Comparison of ENCODE assay signal across 10 mouse cellular contexts in the genomic region with DNA sequence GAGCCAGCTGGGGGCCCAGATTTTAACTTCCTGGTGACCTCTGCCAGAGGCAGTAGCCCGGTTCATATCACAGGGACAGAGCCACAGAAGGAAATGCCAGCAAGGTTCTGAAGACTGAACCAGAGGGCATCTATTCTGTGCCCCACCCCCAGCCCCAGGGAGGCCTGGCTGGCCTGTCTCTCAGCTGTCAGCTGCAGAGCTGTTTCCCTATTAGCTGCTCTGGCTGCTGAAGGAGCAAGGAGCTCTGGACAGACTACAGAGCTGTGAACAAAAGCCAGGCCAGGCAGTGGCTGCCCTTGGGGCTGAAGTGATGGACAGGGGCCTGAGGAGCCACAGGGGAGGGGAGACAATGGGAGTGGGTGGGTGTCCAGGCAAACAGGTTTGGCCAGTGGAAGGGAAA. TPM values are rescaled to one million over a fixed set of nuclear protein-coding genes. Genes with fewer than 3 reads are reported as not detected.
A peak's percentile ranks its signal among the peaks of the same experiment; 100 is the strongest.
DNase-seq lines count a peak whose midpoint lies in the region; ATAC-seq and TF ChIP-seq lines count a peak whose summit lies in the region.
"Had no signal": no experiment of that assay in that cellular context is flagged by ENCODE, and none has a peak within 500 bp of the region (broad histone marks: within the 10 kb centered on the region; RNA-seq: fewer than 3 reads in every experiment).

No protein-coding gene starts in this region.

- no peak for TF ChIP-seq EP300 in heart, adult 2 months (IDR thresholded peaks at IDR 0.05; ENCODE audit: insufficient read depth, low read depth, low read length)

- H3K4me1 ChIP-seq in heart, adult 2 months (ENCODE audit: control insufficient read depth, insufficient read depth, low read length): peaks cover 36% of the 10 kb centered on the region
- peaks cover 64% of the 10 kb centered on the region for H3K4me1 ChIP-seq in neural tube, embryonic 13.5 days (replicated peaks)
- H3K4me1 ChIP-seq in neural tube, embryonic 15.5 days: peaks cover 55% of the 10 kb centered on the region
- peaks cover 57% of the 10 kb centered on the region for H3K4me1 ChIP-seq in hindbrain, embryonic 13.5 days (replicated peaks)
- peaks cover 60% of the 10 kb centered on the region for H3K4me1 ChIP-seq in stomach, embryonic 16.5 days (ENCODE audit: control insufficient read depth, insufficient read depth, low read length)

- ATAC-seq in neural tube, embryonic 13.5 days (ENCODE audit: low read depth): no peak
- ATAC-seq in neural tube, embryonic 15.5 days (ENCODE audit: low FRiP score): no peak
- ATAC-seq in hindbrain, embryonic 13.5 days (ENCODE audit: low FRiP score): no peak
- no peak for ATAC-seq in stomach, embryonic 16.5 days (ENCODE audit: insufficient read depth, low FRiP score)
- ATAC-seq: Patski had no signal

- TF ChIP-seq CTCF in heart, adult 2 months (IDR thresholded peaks at IDR 0.05): no peak

- H3K4me2 ChIP-seq in neural tube, embryonic 13.5 days: no peak overlapping the region
- H3K4me2 ChIP-seq in neural tube, embryonic 15.5 days: no peak overlapping the region
- no peak overlapping the region for H3K4me2 ChIP-seq in hindbrain, embryonic 13.5 days
- no peak overlapping the region for H3K4me2 ChIP-seq in stomach, embryonic 16.5 days (ENCODE audit: low read depth, low read length)
- H3K4me2 ChIP-seq: neural tube, embryonic 12.5 days had no signal

- no peaks in the 10 kb centered on the region for H3K36me3 ChIP-seq in heart, adult 2 months (ENCODE audit: control insufficient read depth, insufficient read depth, low read length)
- no peaks in the 10 kb centered on the region for H3K36me3 ChIP-seq in neural tube, embryonic 13.5 days
- no peaks in the 10 kb centered on the region for H3K36me3 ChIP-seq in neural tube, embryonic 15.5 days
- H3K36me3 ChIP-seq in hindbrain, embryonic 13.5 days: no peaks in the 10 kb centered on the region
- H3K36me3 ChIP-seq in stomach, embryonic 16.5 days (ENCODE audit: control insufficient read depth, insufficient read depth, low read length): no peaks in the 10 kb centered on the region
- H3K36me3 ChIP-seq: neural tube, embryonic 12.5 days had no signal

- WGBS in heart, adult 2 months: 31% methylated on average over 1 of the region's 1 CpGs
- 17% methylated on average over 1 of the region's 1 CpGs for WGBS in neural tube, embryonic 13.5 days
- WGBS in neural tube, embryonic 15.5 days: 12% methylated on average over 1 of the region's 1 CpGs
- WGBS in hindbrain, embryonic 13.5 days: 10% methylated on average over 1 of the region's 1 CpGs
- WGBS in stomach, embryonic 16.5 days: 20% methylated on average over 1 of the region's 1 CpGs

- intact Hi-C loops in heart, adult 2 months (cut with DNase I): no loop called here

- no peaks in the 10 kb centered on the region for H3K9me3 ChIP-seq in neural tube, embryonic 13.5 days
- no peaks in the 10 kb centered on the region for H3K9me3 ChIP-seq in neural tube, embryonic 15.5 days (replicated peaks)
- no peaks in the 10 kb centered on the region for H3K9me3 ChIP-seq in hindbrain, embryonic 13.5 days
- no peaks in the 10 kb centered on the region for H3K9me3 ChIP-seq in stomach, embryonic 16.5 days (replicated peaks; ENCODE audit: control insufficient read depth, low read length)
- H3K9me3 ChIP-seq: neural tube, embryonic 12.5 days had no signal

- H3K4me3 ChIP-seq in heart, adult 2 months: no peak overlapping the region
- H3K4me3 ChIP-seq in neural tube, embryonic 13.5 days: no peak overlapping the region
- H3K4me3 ChIP-seq in neural tube, embryonic 15.5 days (replicated peaks): no peak overlapping the region
- no peak overlapping the region for H3K4me3 ChIP-seq in hindbrain, embryonic 13.5 days
- H3K4me3 ChIP-seq in stomach, embryonic 16.5 days (replicated peaks; ENCODE audit: low read length): no peak overlapping the region
- H3K4me3 ChIP-seq: neural tube, embryonic 12.5 days had no signal

- no peak for DNase-seq in heart, adult 2 months
- no peak for DNase-seq in heart, adult 18-20 months
- DNase-seq in adrenal gland, adult 2 months: no peak
- DNase-seq in thymus, postnatal 10 days (ENCODE audit: low spot score in 2 of 2): no peak

- no peaks in the 10 kb centered on the region for H3K79me2 ChIP-seq in heart, adult 2 months (replicated peaks; ENCODE audit: control insufficient read depth, insufficient read depth, low read length)

- H3K27ac ChIP-seq in heart, adult 2 months: peak overlapping the region; percentile 26
- peak overlapping the region; percentile 19; the same call in 1 of the 2 replicates for H3K27ac ChIP-seq in neural tube, embryonic 13.5 days (replicated peaks)
- no peak overlapping the region for H3K27ac ChIP-seq in neural tube, embryonic 15.5 days (replicated peaks)
- H3K27ac ChIP-seq in hindbrain, embryonic 13.5 days: no peak overlapping the region
- H3K27ac ChIP-seq in stomach, embryonic 16.5 days (ENCODE audit: low read length): 0 out of 2 replicates have a peak overlapping the region, but pooled peaks have one; percentile 20
- H3K27ac ChIP-seq: neural tube, embryonic 12.5 days had no signal

- no peak for TF ChIP-seq POLR2A in heart, adult 2 months (IDR thresholded peaks at IDR 0.05; ENCODE audit: insufficient read depth, low read depth, low read length)

- H3K27me3 ChIP-seq in heart, adult 2 months (ENCODE audit: control insufficient read depth, insufficient read depth, low read length): no peaks in the 10 kb centered on the region
- peaks cover 28% of the 10 kb centered on the region for H3K27me3 ChIP-seq in neural tube, embryonic 13.5 days
- H3K27me3 ChIP-seq in neural tube, embryonic 15.5 days (replicated peaks): peaks cover 9% of the 10 kb centered on the region
- peaks cover 56% of the 10 kb centered on the region for H3K27me3 ChIP-seq in hindbrain, embryonic 13.5 days
- H3K27me3 ChIP-seq in stomach, embryonic 16.5 days (ENCODE audit: control insufficient read depth, insufficient read depth, low read length): no peaks in the 10 kb centered on the region
- H3K27me3 ChIP-seq: Patski had no signal

- H3K9ac ChIP-seq in heart, adult 2 months (ENCODE audit: low read depth, low read length): no peak overlapping the region
- no peak overlapping the region for H3K9ac ChIP-seq in neural tube, embryonic 13.5 days
- H3K9ac ChIP-seq in neural tube, embryonic 15.5 days (replicated peaks): no peak overlapping the region
- H3K9ac ChIP-seq in hindbrain, embryonic 13.5 days: peak overlapping the region; percentile 31; the same call in 1 of the 2 replicates
- no peak overlapping the region for H3K9ac ChIP-seq in stomach, embryonic 16.5 days (ENCODE audit: low read length)

RNA-seq across cellular contexts. Expression of a gene that starts 15.5 kb away (rescaled TPM):
- 10 to 100 TPM; 11.0 to 12.6 TPM for total RNA-seq in heart, adult 2 months (2021)
- polyA plus RNA-seq in heart, adult 2 months (2012; rRNA removed): 12.2 and 15.0 TPM in 2 replicates
- total RNA-seq in heart, adult 18-20 months (2021): 10 to 100 TPM in 1 of 2 experiments, 1 to 10 TPM in 1; 8.2 to 10.4 TPM
- 2.6 and 2.9 TPM in 2 replicates for polyA plus RNA-seq in neural tube, embryonic 13.5 days (2015; fragmentation: Nextera tagmentation; extraction: Ambion mirVana)
- 2.3 and 2.8 TPM in 2 replicates for polyA plus RNA-seq in neural tube, embryonic 15.5 days (2015; fragmentation: Nextera tagmentation; extraction: Ambion mirVana)
- 2.5 and 3.3 TPM in 2 replicates for polyA plus RNA-seq in hindbrain, embryonic 13.5 days (2015; fragmentation: Nextera tagmentation; extraction: Ambion mirVana)
- 3.7 and 4.0 TPM in 2 replicates for polyA plus RNA-seq in stomach, embryonic 16.5 days (2015; fragmentation: Nextera tagmentation; extraction: Ambion mirVana)
- total RNA-seq in adrenal gland, adult 2 months (2021): 1 to 10 TPM; 5.9 to 6.2 TPM
- polyA plus RNA-seq in adrenal gland, adult 2 months (2012; rRNA removed): 9.4 and 9.9 TPM in 2 replicates

Comparison
In these comparisons a context has a peak if more than half of its experiments do, and no peak if none do; other contexts are left out.
1. H3K27ac ChIP-seq: peak in heart, adult 2 months (single experiment), neural tube, embryonic 13.5 days (single experiment) and stomach, embryonic 16.5 days (single experiment); none in neural tube, embryonic 15.5 days (single experiment) and hindbrain, embryonic 13.5 days (single experiment).